Mouse (Mus musculus): ENCODE data around the gene Hrh1.
"Not testable (repeated sequence)": the region's sequence is repeated elsewhere in the genome, so short reads cannot be mapped to it uniquely, and the experiment has no call there.

- not testable (repeated sequence) for TF ChIP-seq CTCF, EP300 (IDR thresholded peaks at IDR 0.05; ENCODE audit: low read depth)
Observed at GRCm38 (mm10) chr6:114492588-114492987, 94.9 kb downstream of the Hrh1 start.
